Mouse (Mus musculus) myocyte (in vitro differentiated cells): Measurements from ENCODE around the gene Uevld. TPM values are rescaled to one million over a fixed set of nuclear protein-coding genes. Genes with fewer than 3 reads are reported as not detected.
A peak's percentile ranks its signal among the peaks of the same experiment; 100 is the strongest.

Experiments used
- H3K27me3 ChIP-seq: one replicate; pipeline ENCODE4 v1.6.1; 2011; ENCODE audit not compliant: control insufficient read depth, insufficient read depth, insufficient read length
- H3K36me3 ChIP-seq: one replicate; pipeline ENCODE4 v1.6.1; 2011; ENCODE audit not compliant: control insufficient read depth, insufficient read depth
- H3K4me2 ChIP-seq: one replicate; pipeline ENCODE4 v1.6.1; 2011; ENCODE audit warnings: low read depth, control low read depth
- H3K4me3 ChIP-seq: one replicate; pipeline ENCODE4 v1.5.1; 2011; ENCODE audit warnings: mild to moderate bottlenecking, control low read depth, moderate library complexity
- H3K79me2 ChIP-seq: one replicate; pipeline ENCODE4 v1.6.1; 2011; ENCODE audit not compliant: control insufficient read depth, insufficient read depth
- H3ac ChIP-seq: one replicate; pipeline ENCODE4 v1.6.1; 2011; ENCODE audit not compliant: control insufficient read depth, insufficient read length
- CEBPB ChIP-seq: IDR thresholded peaks from 2 replicates; pipeline ENCODE4 v1.6.1; 2011; ENCODE audit warnings: mild to moderate bottlenecking, moderate library complexity; ENCODE audit not compliant: poor library complexity, insufficient read depth, severe bottlenecking
- E2F4 ChIP-seq: IDR thresholded peaks from one replicate; pipeline ENCODE4 v1.6.1; 2011; ENCODE audit warnings: mild to moderate bottlenecking, control low read depth, moderate library complexity; ENCODE audit not compliant: insufficient read depth
- MAX ChIP-seq: IDR thresholded peaks from one replicate; pipeline ENCODE4 v1.6.1; 2011; ENCODE audit warnings: low read depth, mild to moderate bottlenecking, control low read depth
- MYOD1 ChIP-seq, 3 experiments: IDR thresholded peaks; one replicate each; pipeline ENCODE4 v1.6.1; 2011; ENCODE audit warnings: control low read depth in 2 of 3, low read depth in 2 of 3, mild to moderate bottlenecking in 2 of 3, moderate library complexity in 1 of 3; ENCODE audit not compliant: insufficient read length in 2 of 3, control insufficient read depth in 1 of 3
- MYOG ChIP-seq, 3 experiments: IDR thresholded peaks; one replicate each; pipeline ENCODE4 v1.6.1; 2011; ENCODE audit warnings: control low read depth in 2 of 3, low read depth in 2 of 3, mild to moderate bottlenecking in 2 of 3; ENCODE audit not compliant: insufficient read length in 2 of 3, control insufficient read depth in 1 of 3, insufficient read depth in 1 of 3
- POLR2A ChIP-seq: IDR thresholded peaks from one replicate; pipeline ENCODE4 v1.6.1; 2011; ENCODE audit warnings: low read depth, mild to moderate bottlenecking, control low read depth, moderate library complexity; ENCODE audit not compliant: insufficient read length
- POLR2AphosphoS2 ChIP-seq: IDR thresholded peaks from one replicate; pipeline ENCODE4 v1.6.1; 2011; ENCODE audit warnings: low read depth, control low read depth; ENCODE audit not compliant: insufficient read length
- REST ChIP-seq: IDR thresholded peaks from one replicate; pipeline ENCODE4 v1.6.1; 2011; ENCODE audit warnings: mild to moderate bottlenecking, control low read depth, moderate library complexity; ENCODE audit not compliant: insufficient read depth, insufficient read length
- SRF ChIP-seq: IDR thresholded peaks from one replicate; pipeline ENCODE4 v1.6.1; 2011; ENCODE audit warnings: low read depth; ENCODE audit not compliant: control insufficient read depth, insufficient read length
- TCF12 ChIP-seq: IDR thresholded peaks from one replicate; pipeline ENCODE4 v1.6.1; 2011; ENCODE audit warnings: mild to moderate bottlenecking, control low read depth; ENCODE audit not compliant: poor library complexity, insufficient read depth, severe bottlenecking
- TCF3 ChIP-seq: IDR thresholded peaks from one replicate; pipeline ENCODE4 v1.6.1; 2011; ENCODE audit warnings: low read depth, control low read depth; ENCODE audit not compliant: insufficient read length
- USF1 ChIP-seq: IDR thresholded peaks from one replicate; pipeline ENCODE4 v1.6.1; 2011; ENCODE audit warnings: low read depth, mild to moderate bottlenecking, control low read depth, moderate library complexity
- polyA plus RNA-seq: library from polyadenylated mRNA; unstranded; fragments of >200 nt; fragmentation: generic; extraction: Trizol; gene quantifications from one replicate; pipeline ENCODE4 v1.2.1, GENCODE M21; 2012; ENCODE audit warnings: missing spikeins

Gene Uevld
- polyA plus RNA-seq, 1 experiment, result 3.6 TPM

- TF ChIP-seq MYOD1 (IDR thresholded peaks at IDR 0.05; ENCODE audit: control insufficient read depth in 1 of 3, insufficient read length in 2 of 3, low read depth in 2 of 3) (no peak), SRF (no peak), MAX (no peak), TCF3 (no peak), USF1 (no peak), TCF12 (no peak), POLR2A (no peak), POLR2AphosphoS2 (no peak), CEBPB (no peak), MYOG (IDR thresholded peaks at IDR 0.05; ENCODE audit: control insufficient read depth in 1 of 3, insufficient read depth in 1 of 3, insufficient read length in 2 of 3, low read depth in 2 of 3) (no peak), REST (no peak), E2F4 (no peak)
- Histone ChIP-seq H3ac (no peak overlapping the region), H3K4me3 (no peak overlapping the region), H3K79me2 (peaks cover 24% of the 10 kb centered on the region), H3K36me3 (peaks cover under 1% of the 10 kb centered on the region), H3K4me2 (no peak overlapping the region), H3K27me3 (no peaks in the 10 kb centered on the region)
Observed at GRCm38 (mm10) chr7:46922075-46922474, 36.3 kb downstream of the Uevld start.

- Histone ChIP-seq H3K4me3 (peak within 1 kb of the TSS; percentile 84), H3K36me3 (peaks cover 2% of the 10 kb centered on the region), H3K4me2 (peak within 1 kb of the TSS; percentile 93), H3K79me2 (peaks cover 48% of the 10 kb centered on the region), H3ac (peak within 1 kb of the TSS; percentile 96), H3K27me3 (no peaks in the 10 kb centered on the region)
- TF ChIP-seq USF1, result no peak
- TF ChIP-seq CEBPB, result no peak
- TF ChIP-seq POLR2AphosphoS2, result peak; percentile 99
- TF ChIP-seq MYOG (IDR thresholded peaks at IDR 0.05; ENCODE audit: control insufficient read depth in 1 of 3, insufficient read depth in 1 of 3, insufficient read length in 2 of 3, low read depth in 2 of 3), result no peak
- TF ChIP-seq MYOD1 (IDR thresholded peaks at IDR 0.05; ENCODE audit: control insufficient read depth in 1 of 3, insufficient read length in 2 of 3, low read depth in 2 of 3), result no peak
- TF ChIP-seq MAX, result no peak
- no peak for TF ChIP-seq SRF
- peak; percentile 2 for TF ChIP-seq E2F4
- no peak for TF ChIP-seq REST
- peak; percentile 95 for TF ChIP-seq POLR2A
- no peak for TF ChIP-seq TCF3
- no peak for TF ChIP-seq TCF12
Observed at GRCm38 (mm10) chr7:46919551-46920176, 38.7 kb downstream of the Uevld start, which contains the start of gene Tsg101. Gene Tsg101, minus strand, starts transcription at chr7:46919969.

DNA sequence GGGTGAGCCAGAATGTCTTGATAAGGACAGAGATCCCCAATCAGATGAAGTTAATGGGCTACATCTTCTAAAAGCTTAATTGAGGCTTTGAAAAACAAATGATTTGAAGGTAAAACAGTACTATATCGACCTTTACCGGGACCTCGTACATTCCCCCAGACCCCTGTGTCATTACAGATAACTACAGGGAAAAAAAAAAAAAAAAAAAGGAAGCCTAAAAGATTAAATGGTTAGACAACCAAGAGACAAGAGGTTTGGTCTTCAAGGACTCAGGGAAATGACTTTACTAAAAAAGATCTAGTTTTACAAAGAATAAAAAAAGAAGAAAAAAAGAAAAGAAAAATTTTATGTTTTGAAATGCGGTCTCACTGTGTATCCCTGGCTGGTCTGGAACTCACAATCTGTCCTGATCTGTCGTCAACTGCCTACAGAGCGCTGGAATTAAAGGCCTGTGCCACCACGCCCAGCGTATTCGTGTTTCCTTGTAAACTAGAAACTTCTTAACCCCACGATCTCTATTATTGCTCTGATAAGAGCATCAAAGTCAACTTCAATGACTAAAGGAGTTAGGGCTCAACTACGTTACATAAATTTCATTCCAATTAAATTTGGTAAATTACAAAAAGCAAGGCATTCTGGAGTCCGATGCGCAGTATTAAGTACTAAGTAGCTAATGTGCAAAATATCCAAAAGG lies 39.5 kb downstream of the Uevld start:
- Histone ChIP-seq H3ac (peak overlapping the region; percentile 96), H3K4me3 (peak overlapping the region; percentile 84), H3K4me2 (peak overlapping the region; percentile 88), H3K27me3 (no peaks in the 10 kb centered on the region), H3K79me2 (peaks cover 56% of the 10 kb centered on the region), H3K36me3 (peaks cover 4% of the 10 kb centered on the region)
- TF ChIP-seq TCF3 (no peak), CEBPB (no peak), USF1 (no peak), MYOD1 (IDR thresholded peaks at IDR 0.05; ENCODE audit: control insufficient read depth in 1 of 3, insufficient read length in 2 of 3, low read depth in 2 of 3) (no peak), SRF (no peak), MAX (no peak), POLR2A (no peak), POLR2AphosphoS2 (no peak)

GRCm38 (mm10) chr7:46916376-46916775 lies 42.0 kb downstream of the Uevld start:
- no peak for TF ChIP-seq REST
- no peak for TF ChIP-seq MYOD1 (IDR thresholded peaks at IDR 0.05; ENCODE audit: control insufficient read depth in 1 of 3, insufficient read length in 2 of 3, low read depth in 2 of 3)
- no peak for TF ChIP-seq E2F4
- TF ChIP-seq POLR2AphosphoS2, result no peak
- no peak for TF ChIP-seq POLR2A
- TF ChIP-seq TCF12, result no peak
- no peak for TF ChIP-seq USF1
- TF ChIP-seq CEBPB, result no peak
- TF ChIP-seq MAX, result no peak
- no peak for TF ChIP-seq SRF
- no peak for TF ChIP-seq TCF3
- TF ChIP-seq MYOG (IDR thresholded peaks at IDR 0.05; ENCODE audit: control insufficient read depth in 1 of 3, insufficient read depth in 1 of 3, insufficient read length in 2 of 3, low read depth in 2 of 3), result no peak
- Histone ChIP-seq H3ac (no peak overlapping the region), H3K36me3 (peaks cover 18% of the 10 kb centered on the region)

More at GRCm38 (mm10) chr7:46916376-46916775, 42.0 kb downstream of the Uevld start:
- H3K4me2 ChIP-seq, result no peak overlapping the region
- H3K79me2 ChIP-seq, result peaks cover 68% of the 10 kb centered on the region
- no peak overlapping the region for H3K4me3 ChIP-seq
- H3K27me3 ChIP-seq, result no peaks in the 10 kb centered on the region
